Mouse (Mus musculus) midbrain, embryonic 14.5 days (tissue): Measurements from ENCODE around the gene Rbms1. TPM values are rescaled to one million over a fixed set of nuclear protein-coding genes. Genes with fewer than 3 reads are reported as not detected.
A peak's percentile ranks its signal among the peaks of the same experiment; 100 is the strongest.

Source experiments
- ATAC-seq: fragments of 200-750 bp; cut with Nextera tagmentation; 2 replicates; pipeline ENCODE4 v1.8.0; 2017; ENCODE audit warnings: moderate number of reproducible peaks, moderate library complexity; ENCODE audit not compliant: low FRiP score, low TSS enrichment
- DNase-seq: peaks from one replicate; pipeline ENCODE4 v3.0.0-alpha.2; 2015
- H3K27ac ChIP-seq: fragments of 300-500 bp; sonication (generic); replicated peaks from 2 replicates; pipeline ENCODE4 v1.5.1; 2014; ENCODE audit warnings: mild to moderate bottlenecking, low read depth, low read length, moderate library complexity
- H3K27me3 ChIP-seq: fragments of 300-500 bp; sonication (generic); 2 replicates; pipeline ENCODE4 v1.6.1; 2014; ENCODE audit warnings: low read length, control low read depth, mixed read lengths; ENCODE audit not compliant: control insufficient read depth, insufficient read depth
- H3K36me3 ChIP-seq: fragments of 300-500 bp; sonication (generic); 2 replicates; pipeline ENCODE4 v1.6.1; 2014; ENCODE audit warnings: low read length, control low read depth; ENCODE audit not compliant: control insufficient read depth, insufficient read depth
- H3K4me1 ChIP-seq: fragments of 300-500 bp; sonication (generic); 2 replicates; pipeline ENCODE4 v1.6.1; 2014; ENCODE audit warnings: mild to moderate bottlenecking, antibody characterized with exemption, low read length, control low read depth; ENCODE audit not compliant: control insufficient read depth, insufficient read depth
- H3K4me2 ChIP-seq: fragments of 300-500 bp; sonication (generic); 2 replicates; pipeline ENCODE4 v1.6.1; 2014; ENCODE audit warnings: mild to moderate bottlenecking, low read length, moderate library complexity
- H3K4me3 ChIP-seq: fragments of 300-500 bp; sonication (generic); replicated peaks from 2 replicates; pipeline ENCODE4 v1.5.1; 2014; ENCODE audit warnings: low read depth, low read length
- H3K9ac ChIP-seq: fragments of 300-500 bp; sonication (generic); replicated peaks from 2 replicates; pipeline ENCODE4 v1.6.1; 2014; ENCODE audit warnings: mild to moderate bottlenecking, low read length, moderate library complexity
- H3K9me3 ChIP-seq: fragments of 300-500 bp; sonication (generic); 2 replicates; pipeline ENCODE4 v1.6.1; 2016; ENCODE audit warnings: low read length, control low read depth, mixed read lengths; ENCODE audit not compliant: control insufficient read depth
- WGBS: fragments of 180-500 bp; shearing (Covaris S2); extraction: QIAGEN DNeasy Blood & Tissue Kit; methylation state at CpG from one replicate; pipeline ENCODE4 v1.1.7; 2014; 5-methylcytosine and 5-hydroxymethylcytosine counted together
- polyA plus RNA-seq: library from polyadenylated mRNA; unstranded; fragments of >200 nt; fragmentation: Nextera tagmentation; extraction: Ambion mirVana; gene quantifications from 2 replicates; pipeline ENCODE4 v1.2.1, GENCODE M21; 2014

The Rbms1 gene
- polyA plus RNA-seq, 1 experiment from 2014 or later = 41.1 TPM

DNA sequence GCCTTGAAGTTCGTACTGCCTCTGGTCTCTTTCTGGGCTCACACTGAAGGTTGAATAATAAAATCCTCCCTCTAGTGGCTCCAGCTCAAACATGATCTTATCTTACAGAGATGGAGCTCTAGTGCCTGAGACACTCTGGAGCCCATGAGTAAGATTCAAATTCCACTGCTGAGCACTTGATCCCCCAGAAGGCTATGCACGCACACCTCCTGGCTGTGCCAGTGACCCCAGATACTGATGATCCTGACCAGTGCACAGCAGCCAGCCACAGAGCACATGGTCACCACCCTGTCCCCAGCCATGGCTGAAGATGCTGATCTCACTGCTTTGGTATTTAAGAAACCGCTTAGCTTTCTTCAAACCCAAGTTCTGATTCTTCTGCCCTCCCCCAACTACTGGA, 215.4 kb downstream of the Rbms1 start:
- Histone ChIP-seq H3K36me3 (no peaks in the 10 kb centered on the region), H3K4me3 (no peak overlapping the region), H3K9ac (no peak overlapping the region), H3K27me3 (no peaks in the 10 kb centered on the region), H3K4me1 (no peaks in the 10 kb centered on the region), H3K4me2 (no peak overlapping the region), H3K27ac (no peak overlapping the region), H3K9me3 (no peaks in the 10 kb centered on the region)
- ATAC-seq (no peak), DNase-seq (no peak)
- 77% methylated on average over 3 of the region's 3 CpGs for WGBS

DNA sequence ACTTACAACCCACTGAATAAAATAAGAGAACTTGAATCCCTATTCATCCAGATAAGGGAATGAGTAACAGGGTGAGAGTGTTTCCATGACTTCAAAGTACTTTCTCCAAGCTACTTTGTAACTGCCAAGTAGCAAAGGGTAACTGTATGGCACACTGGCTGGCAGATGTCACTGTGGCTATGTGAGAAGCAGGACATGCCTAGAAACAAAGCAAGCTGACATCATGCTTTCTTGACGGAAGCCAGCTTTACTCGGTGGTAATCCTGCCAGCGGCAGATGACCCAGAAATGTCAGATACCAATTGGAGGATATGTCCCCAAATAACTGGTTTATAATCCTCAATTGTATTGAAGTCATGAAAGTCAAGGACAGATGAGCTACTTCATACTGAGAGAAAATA, 218.3 kb downstream of the Rbms1 start:
- Histone ChIP-seq H3K4me2 (no peak overlapping the region), H3K4me1 (no peaks in the 10 kb centered on the region), H3K9ac (no peak overlapping the region), H3K27ac (no peak overlapping the region), H3K27me3 (no peaks in the 10 kb centered on the region), H3K36me3 (no peaks in the 10 kb centered on the region), H3K9me3 (no peaks in the 10 kb centered on the region), H3K4me3 (no peak overlapping the region)
- DNase-seq (no peak), ATAC-seq (no peak)
- WGBS = 40% methylated on average over 3 of the region's 3 CpGs

DNA sequence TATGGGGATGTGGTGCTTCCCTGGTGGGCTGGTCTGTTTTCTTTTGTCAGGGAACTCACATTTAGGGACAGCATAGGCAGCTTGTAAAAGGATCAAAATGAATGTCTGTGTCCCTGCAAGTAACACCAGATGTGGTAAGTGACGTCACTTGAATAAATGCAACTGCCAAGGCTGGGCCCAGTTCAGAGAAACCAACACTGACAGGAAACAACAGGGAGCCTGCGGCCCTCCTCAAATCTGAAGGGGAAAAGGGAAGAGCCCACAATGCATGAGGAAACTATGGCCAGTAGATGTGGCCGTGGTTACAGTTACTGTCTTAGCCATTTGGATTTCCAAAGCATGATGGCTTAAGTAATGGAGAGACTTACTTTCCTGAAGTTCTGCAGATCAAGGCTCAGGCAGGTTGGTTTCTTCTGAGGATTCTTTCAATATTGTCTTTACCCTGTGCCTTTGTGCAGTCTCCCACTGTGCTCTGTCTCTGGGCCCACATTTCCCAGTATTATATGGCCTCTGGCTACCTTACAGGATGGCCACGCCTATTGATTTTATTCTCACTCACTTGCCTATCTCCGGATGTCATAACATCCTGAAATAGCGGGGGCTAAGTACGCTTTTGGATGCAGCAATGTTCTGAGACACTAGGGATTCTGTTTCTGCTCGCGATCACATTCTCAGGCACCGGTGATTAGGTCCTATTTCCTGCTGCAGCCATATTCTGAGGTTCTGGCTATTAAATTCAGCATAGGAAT, 223.4 kb downstream of the Rbms1 start:
- ATAC-seq (no peak), DNase-seq (no peak)
- H3K36me3 ChIP-seq = no peaks in the 10 kb centered on the region
- no peak overlapping the region for H3K27ac ChIP-seq
- H3K4me3 ChIP-seq = no peak overlapping the region
- H3K9me3 ChIP-seq = no peaks in the 10 kb centered on the region
- no peak overlapping the region for H3K9ac ChIP-seq
- no peak overlapping the region for H3K4me2 ChIP-seq
- no peaks in the 10 kb centered on the region for H3K4me1 ChIP-seq
- H3K27me3 ChIP-seq = no peaks in the 10 kb centered on the region
- 84% methylated on average over 10 of the region's 10 CpGs for WGBS

DNA sequence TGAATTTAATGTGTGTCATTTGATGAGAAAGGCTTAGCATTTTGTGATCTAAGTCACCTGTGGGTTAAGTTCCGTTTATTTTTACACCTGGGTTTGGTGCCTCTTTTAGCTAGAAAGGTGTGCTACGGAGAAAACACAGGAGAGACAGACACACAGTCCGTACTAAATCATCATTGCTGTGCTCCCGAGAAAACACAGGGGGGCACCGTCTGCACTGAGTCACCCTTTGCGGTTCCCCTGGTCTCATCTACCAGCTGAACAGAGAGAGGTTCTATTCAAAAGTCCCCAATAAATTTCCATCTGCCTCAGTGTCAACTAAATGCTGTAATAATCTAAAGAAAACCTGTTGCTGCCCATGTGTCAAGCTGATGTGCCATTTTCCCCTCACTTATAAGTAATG, 232.1 kb downstream of the Rbms1 start:
- Histone ChIP-seq H3K4me3 (no peak overlapping the region), H3K36me3 (no peaks in the 10 kb centered on the region), H3K9ac (no peak overlapping the region), H3K9me3 (no peaks in the 10 kb centered on the region), H3K4me2 (no peak overlapping the region), H3K27me3 (no peaks in the 10 kb centered on the region), H3K4me1 (no peaks in the 10 kb centered on the region), H3K27ac (no peak overlapping the region)
- 55% methylated on average over 6 of the region's 6 CpGs for WGBS
- no peak for ATAC-seq
- DNase-seq = no peak

DNA sequence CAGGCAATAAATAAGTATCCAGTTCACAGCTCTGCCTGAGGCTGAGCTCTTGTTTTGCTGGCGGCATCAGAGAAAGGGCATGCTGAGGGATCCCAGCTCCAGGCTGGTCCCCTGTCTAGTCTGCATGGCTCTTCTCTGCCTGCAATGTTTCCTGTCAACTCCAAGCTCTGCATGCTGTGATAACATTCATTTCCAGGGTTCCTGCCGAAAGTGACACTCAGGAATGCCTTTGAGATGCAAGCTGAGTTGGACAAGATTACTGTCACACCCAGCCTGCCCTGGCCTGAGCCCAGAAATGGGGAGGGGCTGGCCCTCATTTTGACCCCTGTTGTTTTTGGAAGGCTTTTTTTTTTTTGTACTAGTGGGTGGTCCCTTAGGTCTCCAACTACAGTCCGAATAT, 233.0 kb downstream of the Rbms1 start:
- peak; percentile 31 for DNase-seq
- Histone ChIP-seq H3K27me3 (no peaks in the 10 kb centered on the region), H3K4me1 (no peaks in the 10 kb centered on the region), H3K9ac (no peak overlapping the region), H3K27ac (no peak overlapping the region), H3K4me2 (no peak overlapping the region), H3K9me3 (no peaks in the 10 kb centered on the region), H3K36me3 (no peaks in the 10 kb centered on the region), H3K4me3 (no peak overlapping the region)
- no peak for ATAC-seq
- WGBS = 11% methylated on average over 3 of the region's 3 CpGs

DNA sequence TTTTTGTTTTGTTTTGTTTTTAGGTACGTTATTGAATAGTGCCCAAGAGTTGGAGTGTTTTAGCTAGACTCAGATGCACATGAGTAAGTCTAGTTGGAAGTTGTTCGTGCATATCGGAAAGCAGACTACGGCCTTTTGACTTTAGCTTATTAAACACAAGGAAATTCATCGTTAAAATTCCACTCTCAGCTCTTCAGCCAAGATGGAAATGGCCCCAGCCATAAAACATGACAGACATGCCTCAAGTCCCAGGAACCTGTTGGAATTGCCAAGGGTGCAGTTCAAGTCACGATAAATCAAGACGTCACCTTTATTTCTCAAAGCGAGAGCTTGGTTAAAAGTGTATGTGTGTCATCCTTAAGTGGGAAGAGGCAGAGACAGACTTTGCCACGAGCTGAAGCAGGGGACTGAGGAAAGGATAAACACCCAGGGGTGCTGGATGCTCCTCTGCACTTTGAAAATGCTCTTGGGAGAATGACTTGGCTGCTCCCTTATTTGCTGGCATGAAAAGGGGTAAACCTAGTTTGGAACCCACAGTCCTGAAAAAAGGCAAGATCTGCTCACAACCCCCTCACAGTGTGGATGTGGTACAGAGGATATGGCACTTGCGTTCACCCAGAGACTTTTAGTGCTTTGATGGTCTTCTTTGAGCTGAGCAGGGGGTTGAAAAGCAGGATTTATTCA, 233.9 kb downstream of the Rbms1 start:
- Histone ChIP-seq H3K9me3 (no peaks in the 10 kb centered on the region), H3K4me2 (no peak overlapping the region), H3K27me3 (no peaks in the 10 kb centered on the region), H3K27ac (no peak overlapping the region), H3K4me1 (no peaks in the 10 kb centered on the region), H3K9ac (no peak overlapping the region), H3K36me3 (no peaks in the 10 kb centered on the region), H3K4me3 (no peak overlapping the region)
- 78% methylated on average over 10 of the region's 10 CpGs for WGBS
- no peak for DNase-seq
- ATAC-seq = no peak

DNA sequence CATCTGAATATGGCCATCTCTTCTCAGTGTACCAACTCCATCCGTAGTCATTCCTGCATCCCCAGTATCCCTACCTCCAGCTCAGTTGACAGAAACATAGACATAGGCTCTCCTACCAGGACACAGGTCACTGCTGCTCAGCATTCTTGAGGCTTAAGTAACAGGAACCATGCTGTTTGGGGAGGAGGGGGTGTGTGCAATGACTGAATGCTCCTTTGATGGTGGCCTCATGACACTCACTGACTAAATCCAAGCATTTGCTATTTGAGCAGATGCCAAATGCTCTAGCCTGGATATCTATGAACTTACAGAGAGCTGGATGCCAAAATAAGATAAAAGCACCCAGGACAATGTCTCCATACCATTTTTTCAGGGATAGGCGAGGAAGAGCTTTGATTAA, 238.3 kb downstream of the Rbms1 start:
- Histone ChIP-seq H3K36me3 (no peaks in the 10 kb centered on the region), H3K4me2 (no peak overlapping the region), H3K4me3 (no peak overlapping the region), H3K9me3 (no peaks in the 10 kb centered on the region), H3K4me1 (no peaks in the 10 kb centered on the region), H3K27me3 (no peaks in the 10 kb centered on the region), H3K9ac (no peak overlapping the region), H3K27ac (no peak overlapping the region)
- 77% methylated on average over 2 of the region's 2 CpGs for WGBS
- no peak for ATAC-seq
- no peak for DNase-seq

DNA sequence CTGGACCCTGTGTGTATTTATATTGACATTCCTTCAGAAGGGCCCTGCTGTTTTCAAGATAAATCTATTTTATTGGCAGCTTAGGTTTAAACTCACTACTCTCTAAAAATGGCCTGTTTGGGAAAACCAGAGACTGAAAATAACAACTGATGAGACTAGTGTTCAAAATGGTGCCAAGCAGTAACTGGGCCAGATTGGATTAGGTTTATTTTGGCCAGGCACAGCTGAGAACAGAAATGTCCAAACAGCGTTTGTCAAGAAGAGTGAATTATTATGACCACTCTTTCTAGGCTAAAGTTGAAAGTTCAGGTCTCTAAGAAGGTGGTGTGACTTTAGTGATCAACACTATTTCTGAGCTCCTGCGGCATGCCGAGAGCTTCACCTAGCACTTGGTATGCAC, 240.0 kb downstream of the Rbms1 start:
- H3K9ac ChIP-seq = no peak overlapping the region
- no peak overlapping the region for H3K4me2 ChIP-seq
- no peak overlapping the region for H3K4me3 ChIP-seq
- no peak overlapping the region for H3K27ac ChIP-seq
- ATAC-seq (no peak), DNase-seq (no peak)
- 95% methylated on average over 3 of the region's 3 CpGs for WGBS
- H3K4me1 ChIP-seq = no peaks in the 10 kb centered on the region
- H3K36me3 ChIP-seq = no peaks in the 10 kb centered on the region
- no peaks in the 10 kb centered on the region for H3K9me3 ChIP-seq
- no peaks in the 10 kb centered on the region for H3K27me3 ChIP-seq

DNA sequence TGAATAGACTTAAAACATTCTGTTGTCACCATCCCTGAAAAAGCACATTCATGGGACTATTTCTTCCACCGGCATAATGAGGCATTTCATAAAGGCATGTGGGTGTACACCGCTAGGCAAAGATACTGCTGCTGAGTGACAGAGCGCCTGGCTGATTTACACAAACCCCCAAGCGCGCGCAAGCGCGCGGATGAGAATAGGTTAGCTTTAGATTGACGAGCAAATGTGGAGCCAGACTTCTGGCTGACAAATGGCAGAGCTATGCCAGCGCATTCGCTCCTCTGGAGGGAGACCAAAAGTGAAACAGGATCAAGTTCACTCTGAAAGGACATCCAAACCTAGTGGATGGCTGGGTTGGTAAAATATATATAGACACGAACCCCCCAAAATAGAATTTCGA, 240.5 kb downstream of the Rbms1 start, which contains the start of gene Itgb6:
Itgb6 (minus strand) TSS at position 130 of the 400 bp plus-strand sequence.
- DNase-seq (peak; percentile 63), ATAC-seq (peak; percentile 24; the same call in 1 of the 2 replicates)
- no peaks in the 10 kb centered on the region for H3K36me3 ChIP-seq
- no peak within 1 kb of the TSS for H3K4me2 ChIP-seq
- no peaks in the 10 kb centered on the region for H3K4me1 ChIP-seq
- 61% methylated on average over 14 of the region's 14 CpGs for WGBS
- no peaks in the 10 kb centered on the region for H3K27me3 ChIP-seq
- H3K9ac ChIP-seq = no peak within 1 kb of the TSS
- no peaks in the 10 kb centered on the region for H3K9me3 ChIP-seq
- no peak within 1 kb of the TSS for H3K27ac ChIP-seq
- H3K4me3 ChIP-seq = no peak within 1 kb of the TSS
